Mouse (Mus musculus) kidney, adult 2 months (tissue): Measurements from ENCODE around the gene Tiprl.

ENCODE experiments used
- CTCF ChIP-seq: fragments of 200-500 bp; conservative IDR thresholded peaks from 2 replicates; pipeline ENCODE4 v1.5.1; 2011; ENCODE audit warnings: low read depth, mild to moderate bottlenecking, control low read depth, low read length, moderate library complexity, mixed read lengths; ENCODE audit not compliant: insufficient read depth, insufficient read length
- POLR2A ChIP-seq: fragments of 200-500 bp; IDR thresholded peaks from one replicate; pipeline ENCODE4 v1.6.1; 2011; ENCODE audit warnings: low read depth, low read length, control low read depth

GRCm38 (mm10) chr1:165281351-165282221 is 44.8 kb upstream of the Tiprl start:
- TF ChIP-seq POLR2A (no peak), CTCF (no peak)
